Mouse (Mus musculus) lung, adult 2 months (tissue): ENCODE results near the gene Gsta1.

Experiments used
- CTCF ChIP-seq: fragments of 200-500 bp; IDR thresholded peaks from 2 replicates; pipeline ENCODE4 v1.5.1; 2011; ENCODE audit warnings: mild to moderate bottlenecking, low read length, control low read depth; ENCODE audit not compliant: insufficient read depth
- POLR2A ChIP-seq: fragments of 200-500 bp; IDR thresholded peaks from 2 replicates; pipeline ENCODE4 v1.6.1; 2011; ENCODE audit warnings: low read depth, mild to moderate bottlenecking, control low read depth, low read length, borderline replicate concordance; ENCODE audit errors: extremely low read depth

GRCm38 (mm10) chr9:78204194-78204593 lies 26.3 kb upstream of the Gsta1 start:
- no peak for TF ChIP-seq CTCF
- TF ChIP-seq POLR2A = no peak
